Mouse (Mus musculus): ENCODE results near the gene Golph3l. TPM values are rescaled to one million over a fixed set of nuclear protein-coding genes. Genes with fewer than 3 reads are reported as not detected.

The Golph3l gene
- polyA plus RNA-seq, 1 experiment: 10.4 TPM

DNA sequence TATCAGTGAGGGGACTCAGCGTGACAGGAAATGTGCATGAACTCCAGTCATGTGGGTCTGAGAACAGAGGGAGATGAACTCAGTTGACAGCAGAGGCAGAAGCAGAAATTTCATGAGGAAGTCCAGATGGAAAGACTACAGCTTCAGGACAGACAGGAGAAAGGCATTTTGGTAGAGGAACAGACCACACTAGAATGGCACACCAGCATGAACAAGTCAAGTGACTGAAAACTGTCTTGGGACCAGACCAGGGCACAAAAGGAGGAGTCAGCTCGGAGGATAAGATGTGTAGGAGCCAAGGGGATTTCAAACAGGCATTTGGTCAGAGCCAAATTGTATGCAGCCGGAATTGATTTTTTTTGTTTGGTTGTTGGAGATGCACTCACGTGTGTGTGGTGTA lies 46.9 kb downstream of the Golph3l start:
- Histone ChIP-seq H3K4me3 (ENCODE audit: insufficient read depth, low read depth, low read length) (no peak overlapping the region), H3K27me3 (replicated peaks; ENCODE audit: control insufficient read depth, insufficient read depth, low read length) (no peaks in the 10 kb centered on the region), H3K4me1 (ENCODE audit: control insufficient read depth, insufficient read depth, low read length) (peaks cover 7% of the 10 kb centered on the region; the same call in 1 of the 2 replicates), H3K36me3 (ENCODE audit: control insufficient read depth, insufficient read depth, low read length) (peaks cover 1% of the 10 kb centered on the region; the same call in 1 of the 2 replicates), H3K27ac (ENCODE audit: insufficient read depth, low read depth, low read length) (peak overlapping the region; percentile 90)
- TF ChIP-seq POLR2A (IDR thresholded peaks at IDR 0.05; ENCODE audit: low read depth, low read length) (no peak), CTCF (conservative IDR thresholded peaks at IDR 0.05; ENCODE audit: insufficient read depth, insufficient read length, low read depth, low read length) (no peak)
- 52% methylated on average over 4 of the region's 4 CpGs for WGBS
- DNase-seq: peak; percentile 39

DNA sequence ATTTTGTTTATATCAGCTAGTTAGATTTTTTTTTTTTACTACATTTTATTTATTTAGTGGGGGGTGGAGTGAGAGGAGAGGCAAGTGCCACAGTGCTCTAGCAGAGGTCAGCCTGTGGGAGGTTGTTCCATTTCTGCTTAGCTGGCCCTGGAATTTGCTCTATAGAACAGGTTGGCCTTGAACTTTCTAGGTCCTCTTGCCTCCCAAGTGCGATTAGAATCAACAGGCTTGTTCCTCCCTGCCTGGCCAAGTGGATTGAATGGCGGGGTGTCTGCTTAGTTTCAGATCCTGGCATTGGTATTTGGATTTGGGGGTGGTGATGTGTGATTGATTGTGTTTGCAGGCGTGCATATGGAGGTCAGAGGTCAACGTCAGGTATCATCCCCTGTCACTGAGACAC lies 47.3 kb downstream of the Golph3l start:
- Histone ChIP-seq H3K27ac (ENCODE audit: insufficient read depth, low read depth, low read length) (peak overlapping the region; percentile 90), H3K27me3 (replicated peaks; ENCODE audit: control insufficient read depth, insufficient read depth, low read length) (no peaks in the 10 kb centered on the region), H3K36me3 (ENCODE audit: control insufficient read depth, insufficient read depth, low read length) (peaks cover 1% of the 10 kb centered on the region; the same call in 1 of the 2 replicates), H3K4me1 (ENCODE audit: control insufficient read depth, insufficient read depth, low read length) (peaks cover 7% of the 10 kb centered on the region; the same call in 1 of the 2 replicates), H3K4me3 (ENCODE audit: insufficient read depth, low read depth, low read length) (no peak overlapping the region)
- WGBS: 45% methylated on average over 4 of the region's 4 CpGs
- TF ChIP-seq CTCF (conservative IDR thresholded peaks at IDR 0.05; ENCODE audit: insufficient read depth, insufficient read length, low read depth, low read length) (no peak), POLR2A (IDR thresholded peaks at IDR 0.05; ENCODE audit: low read depth, low read length) (no peak)
- peak; percentile 54 for DNase-seq

DNA sequence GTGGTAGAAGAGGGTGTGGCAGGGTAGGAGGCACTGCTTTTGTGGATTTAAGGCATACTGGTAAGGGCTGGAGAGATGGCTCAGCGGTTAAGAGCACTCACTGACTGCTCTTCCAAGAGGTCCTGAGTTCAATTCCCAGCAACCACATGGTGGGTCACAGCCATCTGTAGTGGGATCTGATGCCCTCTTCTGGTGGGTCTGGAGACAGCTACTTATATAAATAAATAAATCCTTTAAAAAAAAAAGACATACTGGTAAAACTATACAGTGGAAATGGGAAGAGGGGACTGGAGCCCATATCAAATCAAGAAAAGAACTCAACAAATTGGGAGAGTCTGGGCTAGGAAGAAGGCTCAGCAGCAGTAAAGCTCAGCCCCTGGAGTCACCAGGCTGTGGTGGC lies 51.0 kb downstream of the Golph3l start:
- no peak for DNase-seq
- 95% methylated on average over 1 of the region's 1 CpGs for WGBS
- peaks cover under 1% of the 10 kb centered on the region; the same call in 1 of the 2 replicates for H3K36me3 ChIP-seq (ENCODE audit: control insufficient read depth, insufficient read depth, low read length)
- peaks cover 7% of the 10 kb centered on the region; the same call in 1 of the 2 replicates for H3K4me1 ChIP-seq (ENCODE audit: control insufficient read depth, insufficient read depth, low read length)
- no peak overlapping the region for H3K4me3 ChIP-seq (ENCODE audit: insufficient read depth, low read depth, low read length)
- TF ChIP-seq CTCF (conservative IDR thresholded peaks at IDR 0.05; ENCODE audit: insufficient read depth, insufficient read length, low read depth, low read length) (peak; percentile 22; the same call in 1 of the 2 replicates), POLR2A (IDR thresholded peaks at IDR 0.05; ENCODE audit: low read depth, low read length) (no peak)
- no peak overlapping the region for H3K27ac ChIP-seq (ENCODE audit: insufficient read depth, low read depth, low read length)
- H3K27me3 ChIP-seq (replicated peaks; ENCODE audit: control insufficient read depth, insufficient read depth, low read length): no peaks in the 10 kb centered on the region

DNA sequence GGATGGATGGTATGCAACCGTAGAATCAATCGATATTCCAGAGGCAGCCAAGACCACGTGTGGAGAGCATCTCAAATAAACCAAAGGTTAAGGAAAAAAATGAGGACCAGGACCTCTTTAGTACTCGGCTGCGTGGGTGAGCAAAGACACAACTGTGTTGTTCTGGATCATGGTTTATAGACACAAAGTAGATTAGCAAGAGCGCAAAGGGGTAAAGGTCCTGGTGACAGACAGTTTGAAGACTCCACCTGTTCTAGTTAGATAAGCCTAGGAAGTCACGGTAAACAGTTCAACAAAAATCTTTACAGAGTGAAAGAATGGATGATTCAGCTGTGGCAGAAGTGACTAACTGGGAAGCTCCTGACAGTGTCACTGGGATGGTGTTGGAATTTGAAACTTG lies 54.4 kb downstream of the Golph3l start:
- 68% methylated on average over 7 of the region's 7 CpGs for WGBS
- DNase-seq: no peak
- Histone ChIP-seq H3K4me1 (ENCODE audit: control insufficient read depth, insufficient read depth, low read length) (no peaks in the 10 kb centered on the region), H3K27me3 (replicated peaks; ENCODE audit: control insufficient read depth, insufficient read depth, low read length) (no peaks in the 10 kb centered on the region), H3K27ac (ENCODE audit: insufficient read depth, low read depth, low read length) (no peak overlapping the region), H3K36me3 (ENCODE audit: control insufficient read depth, insufficient read depth, low read length) (no peaks in the 10 kb centered on the region), H3K4me3 (ENCODE audit: insufficient read depth, low read depth, low read length) (no peak overlapping the region)
- no peak for TF ChIP-seq CTCF (conservative IDR thresholded peaks at IDR 0.05; ENCODE audit: insufficient read depth, insufficient read length, low read depth, low read length)
- no peak for TF ChIP-seq POLR2A (IDR thresholded peaks at IDR 0.05; ENCODE audit: low read depth, low read length)

DNA sequence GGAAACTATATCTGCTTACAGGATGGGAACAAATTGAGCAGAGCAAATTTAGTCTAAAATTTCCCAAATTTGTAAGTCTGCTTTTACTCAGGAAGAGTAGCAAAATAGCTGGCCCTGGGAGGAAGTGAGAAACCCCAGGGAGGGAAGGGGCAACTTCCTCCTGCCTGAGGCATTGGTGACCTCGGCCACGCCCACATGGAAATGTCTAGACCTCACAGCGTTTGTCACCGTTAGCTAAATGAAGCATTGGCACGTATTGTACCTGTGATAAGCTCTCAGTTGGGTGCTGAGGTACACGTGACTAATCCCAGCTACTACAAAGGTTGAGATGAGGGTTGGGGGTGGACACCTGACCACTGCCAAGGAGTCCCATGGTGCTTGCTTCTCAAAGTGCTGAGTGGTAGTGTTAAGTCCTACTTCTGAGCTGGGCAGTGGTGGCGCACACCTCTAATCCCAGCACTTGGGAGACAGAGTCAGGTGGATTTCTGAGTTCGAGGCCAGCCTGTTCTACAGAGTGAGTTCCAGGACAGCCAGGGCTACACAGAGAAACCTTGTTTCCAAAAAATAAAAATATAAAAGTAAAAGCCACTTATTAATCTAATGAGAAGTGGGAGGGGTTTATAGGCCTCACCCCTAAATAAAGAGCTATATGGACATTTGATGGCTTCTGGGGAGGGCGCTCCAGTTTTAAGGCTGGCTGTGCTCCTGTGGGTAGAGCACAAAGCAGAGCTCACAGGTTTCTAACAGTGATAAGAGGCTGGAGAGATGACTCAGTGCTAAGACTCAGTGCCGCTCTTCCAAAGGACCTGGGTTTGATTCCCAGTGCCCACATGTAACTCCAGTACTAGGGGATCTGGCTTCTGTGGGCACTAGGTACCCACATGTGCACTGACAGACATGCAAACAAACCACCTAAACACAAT lies 56.8 kb downstream of the Golph3l start:
- WGBS: 62% methylated on average over 10 of the region's 10 CpGs

DNA sequence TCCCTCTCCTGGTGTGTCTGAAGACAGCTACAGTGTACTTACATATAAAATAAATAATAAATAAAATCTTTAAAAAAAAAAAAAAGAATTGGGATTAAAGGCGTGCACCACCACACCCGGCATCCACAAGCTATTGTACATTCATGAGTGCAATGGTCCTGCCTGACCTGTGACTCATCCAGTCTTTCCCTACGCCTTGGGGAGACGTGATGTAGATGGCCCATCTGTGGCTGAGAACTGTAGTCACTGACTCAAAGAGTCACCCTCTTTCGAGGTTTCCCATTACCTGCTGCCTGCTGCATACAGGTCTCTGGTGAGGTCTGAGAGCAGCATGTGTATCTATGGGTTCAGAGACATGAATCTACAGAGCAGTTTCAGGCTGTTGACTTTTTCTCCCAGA lies 59.3 kb downstream of the Golph3l start:
- Histone ChIP-seq H3K27me3 (replicated peaks; ENCODE audit: control insufficient read depth, insufficient read depth, low read length) (no peaks in the 10 kb centered on the region), H3K4me1 (ENCODE audit: control insufficient read depth, insufficient read depth, low read length) (peaks cover 10% of the 10 kb centered on the region; the same call in 1 of the 2 replicates), H3K4me3 (ENCODE audit: insufficient read depth, low read depth, low read length) (no peak overlapping the region), H3K36me3 (ENCODE audit: control insufficient read depth, insufficient read depth, low read length) (no peaks in the 10 kb centered on the region), H3K27ac (ENCODE audit: insufficient read depth, low read depth, low read length) (no peak overlapping the region)
- 89% methylated on average over 5 of the region's 5 CpGs for WGBS
- DNase-seq: no peak
- TF ChIP-seq POLR2A (IDR thresholded peaks at IDR 0.05; ENCODE audit: low read depth, low read length): no peak
- no peak for TF ChIP-seq CTCF (conservative IDR thresholded peaks at IDR 0.05; ENCODE audit: insufficient read depth, insufficient read length, low read depth, low read length)

More for the DNA sequence above, 56.8 kb downstream of the Golph3l start:
- Histone ChIP-seq H3K4me3 (ENCODE audit: insufficient read depth, low read depth, low read length) (no peak overlapping the region), H3K27ac (ENCODE audit: insufficient read depth, low read depth, low read length) (peak overlapping the region; percentile 25), H3K27me3 (replicated peaks; ENCODE audit: control insufficient read depth, insufficient read depth, low read length) (no peaks in the 10 kb centered on the region), H3K4me1 (ENCODE audit: control insufficient read depth, insufficient read depth, low read length) (no peaks in the 10 kb centered on the region), H3K36me3 (ENCODE audit: control insufficient read depth, insufficient read depth, low read length) (no peaks in the 10 kb centered on the region)
- no peak for TF ChIP-seq CTCF (conservative IDR thresholded peaks at IDR 0.05; ENCODE audit: insufficient read depth, insufficient read length, low read depth, low read length)
- no peak for TF ChIP-seq POLR2A (IDR thresholded peaks at IDR 0.05; ENCODE audit: low read depth, low read length)
- peak; percentile 65 for DNase-seq

Data from kidney, adult 2 months (tissue).